Mouse (Mus musculus): ENCODE measurements around the gene Efhd2. TPM values are rescaled to one million over a fixed set of nuclear protein-coding genes. Genes with fewer than 3 reads are reported as not detected.

Gene Efhd2
- total RNA-seq, 2 experiments from 2014 or later: 135 to 143 TPM

Other genes starting within 250 kb of the Efhd2 start
- gene Plekhm2, start 210.0 kb downstream of the Efhd2 start, total RNA-seq (2021): 10 to 100 TPM; 67.4 to 81.7 TPM
- not detected for gene Rsc1a1, start 189.3 kb downstream of the Efhd2 start, total RNA-seq (2021)
- gene Ddi2, start 151.5 kb downstream of the Efhd2 start, total RNA-seq (2021): 10 to 100 TPM; 45.1 to 46.9 TPM
- gene Agmat, start 128.2 kb downstream of the Efhd2 start, total RNA-seq (2021): under 1 TPM in 1 of 2 experiments, not detected in 1; 0.32 TPM
- 10 to 100 TPM; 43.3 to 45.0 TPM for gene Dnajc16, start 84.0 kb downstream of the Efhd2 start, total RNA-seq (2021)
- 10 to 100 TPM; 19.9 to 21.1 TPM for gene Casp9, start 81.3 kb downstream of the Efhd2 start, total RNA-seq (2021)
- not detected for gene Cela2a, start 48.8 kb downstream of the Efhd2 start, total RNA-seq (2021)
- not detected for gene Ctrc, start 28.6 kb downstream of the Efhd2 start, total RNA-seq (2021)
- 1 to 10 TPM; 8.6 to 9.7 TPM for gene Fhad1, start 140.2 kb upstream of the Efhd2 start, total RNA-seq (2021)
- 1 to 10 TPM; 4.2 TPM for gene Tmem51, start 209.4 kb upstream of the Efhd2 start, total RNA-seq (2021)